Mouse (Mus musculus) thymus, postnatal 14 days (tissue): ENCODE measurements at regions not wholly inside any gene's neighbourhood (a gene's known extent, or its start where the extent isn't known, plus 50 kb on each side); places are given as distances from the start of the nearest gene placed in this dataset.

ENCODE experiments used
- DNase-seq: peaks from one replicate; pipeline ENCODE4 v3.0.0; 2021

GRCm38 (mm10) chr1:61277170-61277710 is 299.5 kb downstream of the Icos start:
- no peak for DNase-seq

DNA sequence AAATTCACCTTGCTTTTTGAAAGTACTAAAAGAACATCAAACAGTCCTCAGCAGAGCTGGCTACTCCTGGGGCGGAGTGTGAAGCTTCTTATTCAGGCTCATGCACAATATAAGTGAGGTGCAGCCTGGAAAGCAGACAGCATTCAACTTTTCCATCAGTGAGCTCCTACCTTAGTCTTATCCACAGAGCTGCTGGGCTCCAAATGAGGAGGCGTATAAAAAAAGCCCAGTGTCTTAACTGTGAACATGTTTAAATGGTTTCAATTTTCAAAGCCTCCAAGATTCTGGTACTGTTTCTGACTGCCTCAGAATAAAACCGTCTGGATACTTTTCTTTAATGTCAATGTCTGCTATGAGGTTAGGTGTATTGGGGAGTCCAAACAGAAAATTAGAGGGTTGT is 310.5 kb downstream of the Icos start:
- no peak for DNase-seq

- DNase-seq: no peak
Measured at GRCm38 (mm10) chr1:61288946-61289345, 311.2 kb downstream of the Icos start.

DNA sequence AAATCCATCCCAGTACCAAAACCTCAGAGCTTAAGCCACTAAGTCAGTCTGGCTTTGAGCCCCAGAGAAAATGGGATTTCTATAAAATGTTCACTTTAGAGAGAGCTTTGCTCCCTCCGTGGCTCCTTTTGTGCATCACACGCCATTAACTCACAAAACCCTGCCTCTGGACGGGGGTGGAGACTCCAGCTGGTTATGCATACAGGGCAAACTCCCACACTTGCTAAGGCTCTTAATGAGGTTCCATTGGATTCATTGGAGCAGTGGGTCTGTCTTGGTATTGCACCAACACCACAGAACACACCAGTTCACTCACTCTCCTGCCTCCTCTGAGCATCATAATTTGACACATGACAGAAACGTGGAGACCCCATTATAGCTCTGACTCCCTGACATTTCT is 311.8 kb downstream of the Icos start:
- no peak for DNase-seq

GRCm38 (mm10) chr1:61293106-61293505 is 315.4 kb downstream of the Icos start:
- no peak for DNase-seq

DNA sequence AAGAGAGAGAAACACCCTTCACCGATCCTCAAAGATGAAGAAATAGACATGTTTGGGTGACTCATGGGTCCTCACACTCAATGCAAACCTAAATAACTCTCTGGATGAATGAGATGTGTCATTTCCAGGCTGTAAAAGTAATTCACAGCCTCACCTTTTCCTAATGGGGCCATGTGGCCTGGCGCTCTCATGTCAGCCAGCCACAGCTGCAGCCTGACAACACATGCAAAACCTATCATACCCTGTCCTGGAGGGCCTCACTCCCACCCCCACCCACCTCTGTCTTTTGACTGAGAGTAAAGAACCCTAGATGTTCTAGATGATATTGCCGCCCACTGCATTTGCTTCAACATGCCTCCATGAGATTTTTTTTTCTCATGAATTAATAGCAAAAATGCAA is 317.5 kb downstream of the Icos start:
- no peak for DNase-seq

GRCm38 (mm10) chr1:61296831-61297230 is 319.1 kb downstream of the Icos start:
- no peak for DNase-seq

DNA sequence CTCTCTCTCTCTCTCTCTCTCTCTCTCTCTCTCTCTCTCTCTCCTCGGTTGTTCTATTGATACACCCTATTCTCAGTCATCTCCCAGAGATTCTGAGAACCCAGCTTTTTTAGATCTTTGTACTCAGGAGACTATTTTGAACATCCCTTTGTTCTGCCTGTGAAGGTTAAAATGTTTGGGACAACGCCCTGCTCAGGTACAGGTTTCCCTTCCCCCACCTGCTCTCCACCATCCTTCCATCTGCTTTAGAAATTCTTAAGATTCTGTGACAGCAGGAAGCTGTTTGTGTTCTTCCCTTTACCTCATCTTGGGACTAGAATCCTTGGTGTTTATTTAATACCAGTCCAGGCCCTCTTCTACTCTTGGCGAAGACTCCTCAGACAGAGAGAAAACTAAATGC is 319.6 kb downstream of the Icos start:
- no peak for DNase-seq

- DNase-seq: no peak
Measured at GRCm38 (mm10) chr1:61298064-61298463, 320.3 kb downstream of the Icos start.

- DNase-seq: no peak
Measured at GRCm38 (mm10) chr1:61298779-61299178, 321.1 kb downstream of the Icos start.

DNA sequence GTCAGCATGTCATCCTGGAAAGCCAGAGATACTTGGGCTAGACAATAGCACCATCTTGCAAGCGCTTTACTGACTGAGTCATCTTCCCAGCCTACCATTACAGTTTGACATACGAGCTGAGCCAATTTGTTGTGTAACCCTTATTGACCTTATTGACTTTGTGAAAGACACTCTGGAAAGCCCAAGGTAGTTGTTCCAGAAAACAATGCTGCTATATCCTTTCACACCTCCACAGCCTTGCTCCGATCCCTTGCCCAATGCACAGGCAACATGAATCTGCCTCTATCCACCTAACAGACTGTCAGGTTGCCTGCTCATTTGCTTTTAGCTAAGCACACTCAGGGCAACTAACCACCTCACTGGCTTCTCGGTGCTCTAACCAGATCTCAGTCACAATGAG is 322.8 kb downstream of the Icos start:
- DNase-seq: no peak

GRCm38 (mm10) chr1:61301041-61302030 is 323.6 kb downstream of the Icos start:
- no peak for DNase-seq

- no peak for DNase-seq
Measured at GRCm38 (mm10) chr1:61302570-61303071, 324.9 kb downstream of the Icos start.

GRCm38 (mm10) chr1:61306296-61306695 is 328.6 kb downstream of the Icos start:
- DNase-seq: no peak

- DNase-seq: no peak
Measured at GRCm38 (mm10) chr1:61309563-61309962, 329.1 kb upstream of the Pard3b start.

- DNase-seq: no peak
Measured at GRCm38 (mm10) chr1:61310063-61310760, 328.4 kb upstream of the Pard3b start.

GRCm38 (mm10) chr1:61310761-61311090 is 327.9 kb upstream of the Pard3b start:
- no peak for DNase-seq

DNA sequence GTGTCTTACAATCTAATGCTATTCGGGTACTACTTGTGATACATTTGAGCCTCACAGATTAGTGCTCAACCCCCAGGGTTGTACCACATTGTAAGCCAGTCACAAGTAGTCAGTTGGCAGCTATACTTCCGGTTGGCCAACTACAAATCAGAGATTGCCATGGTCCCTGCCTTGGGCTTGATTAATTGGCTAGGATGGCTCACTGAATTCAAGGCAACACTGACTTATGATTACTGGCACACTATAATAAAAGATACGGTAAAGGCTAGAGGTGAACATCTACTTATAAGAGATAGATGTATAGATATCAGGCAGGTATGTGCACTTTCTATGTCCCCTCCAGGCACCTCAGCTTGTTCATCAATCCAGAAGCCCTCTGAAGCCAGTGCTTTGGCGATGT is 325.4 kb upstream of the Pard3b start:
- no peak for DNase-seq

DNA sequence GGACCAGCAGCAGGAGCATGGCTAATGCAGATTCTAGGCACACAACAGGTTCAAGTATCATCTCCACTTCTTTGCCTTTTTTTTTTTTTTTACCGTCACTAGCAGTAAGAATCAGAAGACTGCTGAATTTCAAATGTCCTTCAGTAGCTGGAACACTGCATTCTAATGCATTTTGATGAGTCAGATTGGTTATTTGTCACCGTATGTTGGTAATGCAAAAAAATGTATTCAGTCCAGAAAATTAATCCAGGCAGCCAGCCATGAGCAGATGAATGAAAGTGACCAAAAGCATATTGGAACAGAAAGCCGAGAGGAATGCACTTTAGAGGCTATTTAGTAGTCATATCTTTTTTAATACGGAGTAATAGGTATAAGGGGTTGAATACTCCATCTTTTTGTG is 322.4 kb upstream of the Pard3b start:
- no peak for DNase-seq

DNA sequence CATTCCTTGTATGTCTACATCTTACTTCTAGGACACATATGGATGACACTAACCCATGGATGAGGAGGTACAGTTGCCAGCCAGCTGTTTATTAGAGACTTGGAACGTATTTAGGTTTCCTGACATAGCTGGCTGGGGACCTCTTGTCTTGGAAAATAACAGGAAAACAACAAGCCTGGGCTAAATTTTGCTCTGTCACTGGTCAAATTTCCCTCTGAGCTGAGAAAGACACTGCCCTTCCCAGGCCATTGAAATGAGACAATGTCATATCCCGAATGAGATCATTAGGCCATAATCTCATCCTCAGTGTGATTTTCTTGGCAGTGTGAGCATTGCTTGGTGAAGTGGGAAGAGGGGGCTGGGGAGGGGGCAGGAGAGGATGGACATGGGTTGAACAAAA is 321.9 kb upstream of the Pard3b start:
- no peak for DNase-seq

DNA sequence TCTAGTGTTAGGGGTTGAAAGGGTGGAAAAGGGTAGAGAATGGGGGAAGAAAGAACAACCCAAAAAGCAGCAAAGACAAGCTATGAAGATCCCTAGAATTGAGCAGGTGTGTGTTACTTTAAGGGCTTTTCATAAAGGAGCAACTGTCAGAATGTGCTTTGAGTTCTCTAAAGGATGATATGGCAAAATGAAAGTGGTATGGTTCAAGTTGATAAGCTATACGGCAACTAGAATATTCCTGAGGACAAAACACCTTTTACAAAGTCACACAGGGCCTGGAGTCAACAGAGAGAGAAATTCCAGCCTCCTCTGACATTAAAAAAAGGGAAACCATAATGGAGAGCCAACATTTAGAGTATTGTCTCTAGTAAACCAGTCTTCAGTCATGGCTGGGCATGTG is 320.6 kb upstream of the Pard3b start:
- DNase-seq: no peak

- DNase-seq: no peak
Measured at GRCm38 (mm10) chr1:61321513-61322145, 317.0 kb upstream of the Pard3b start.

DNA sequence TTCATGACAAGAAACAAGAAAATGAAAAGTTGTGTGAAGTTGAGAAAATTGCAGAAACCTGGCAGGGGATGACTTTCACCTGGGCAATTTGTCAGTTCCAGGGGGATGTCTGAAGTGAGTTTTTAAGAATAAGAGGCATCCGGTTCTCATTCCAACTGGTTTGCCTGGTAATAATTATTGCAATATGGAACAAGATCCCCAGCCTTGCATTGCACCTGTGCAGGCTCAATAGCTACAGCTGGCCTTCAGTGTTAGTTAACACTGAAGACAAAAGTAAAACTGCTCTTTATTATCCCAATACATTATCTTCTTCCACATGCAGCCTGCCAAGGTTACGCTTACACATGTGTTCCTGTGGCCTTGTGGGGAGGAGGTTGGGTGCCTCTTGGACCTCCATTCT is 307.2 kb upstream of the Pard3b start:
- no peak for DNase-seq
